Mouse (Mus musculus): ENCODE measurements around the gene A030005K14Rik.

The A030005K14Rik gene

DNA sequence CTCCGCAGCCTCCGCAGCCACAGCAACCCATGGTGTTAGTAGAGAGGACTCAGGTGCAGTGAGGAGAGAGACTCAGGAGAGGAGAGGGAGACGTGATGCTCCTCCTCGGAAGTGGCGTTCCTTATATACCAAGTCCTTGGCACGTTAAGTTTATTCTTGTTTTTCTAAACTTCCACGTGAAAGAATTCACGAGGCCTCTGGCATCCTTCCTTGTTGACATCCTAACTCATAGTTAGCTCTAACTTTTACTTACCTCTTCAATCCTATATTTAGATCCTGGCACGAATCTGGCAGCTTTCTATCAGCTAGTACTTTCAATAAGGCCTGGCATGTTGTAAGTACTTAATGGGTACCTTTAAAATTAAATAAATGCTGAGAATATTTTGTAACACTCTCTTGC, at the start of gene A030005K14Rik:
A030005K14Rik (minus strand) TSS at position 101 of the 400 bp plus-strand sequence.
- no peak for DNase-seq (ENCODE audit: low spot score in 2 of 2)

DNA sequence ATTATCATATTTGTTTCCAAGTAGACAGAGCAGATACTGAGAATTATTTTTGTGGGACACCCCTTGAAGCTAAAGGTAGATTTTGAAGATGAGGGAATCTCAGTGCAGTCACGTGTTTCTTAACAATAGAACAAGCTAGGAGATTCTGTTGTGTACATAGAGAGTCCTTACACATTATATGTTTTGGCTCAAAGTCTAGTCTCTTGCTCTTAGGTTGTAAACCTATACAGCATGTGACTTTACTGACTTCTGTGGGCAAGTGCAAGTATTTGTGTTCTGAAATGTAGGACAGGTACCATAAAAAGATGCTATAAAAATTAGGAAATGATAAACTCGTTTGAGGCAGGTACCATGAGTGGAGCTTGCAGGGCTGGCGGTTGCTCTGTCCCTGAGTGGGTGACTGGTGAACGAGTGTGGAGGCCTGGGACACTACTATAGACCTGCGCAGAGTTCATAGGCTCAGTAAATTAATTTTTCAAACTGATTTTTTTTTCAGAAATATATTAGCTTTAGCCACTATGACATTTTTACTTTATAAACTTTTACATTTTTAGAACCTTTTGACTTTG, 48.3 kb upstream of the A030005K14Rik start:
- no peak for DNase-seq (ENCODE audit: low spot score in 2 of 2)

DNA sequence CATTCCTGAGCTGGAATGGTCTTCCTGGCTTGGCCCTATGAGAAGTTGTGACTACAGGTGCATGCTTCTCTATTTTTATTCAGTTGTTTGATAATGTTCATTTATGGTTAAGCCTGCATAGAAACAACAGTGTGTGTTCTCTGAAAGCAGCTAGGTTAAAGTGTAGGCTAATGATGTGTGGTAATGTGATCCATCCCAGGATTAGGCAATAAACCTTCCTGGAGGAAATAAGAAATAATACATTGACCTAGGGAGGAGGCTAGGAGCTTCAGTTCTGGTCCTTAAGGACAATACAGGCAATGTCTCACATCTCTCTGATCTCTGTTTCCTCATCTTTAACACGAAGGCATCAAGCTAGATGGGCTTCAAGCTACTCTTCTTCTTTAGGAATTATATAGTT, 46.3 kb upstream of the A030005K14Rik start:
- DNase-seq (ENCODE audit: low spot score in 2 of 2): no peak

DNA sequence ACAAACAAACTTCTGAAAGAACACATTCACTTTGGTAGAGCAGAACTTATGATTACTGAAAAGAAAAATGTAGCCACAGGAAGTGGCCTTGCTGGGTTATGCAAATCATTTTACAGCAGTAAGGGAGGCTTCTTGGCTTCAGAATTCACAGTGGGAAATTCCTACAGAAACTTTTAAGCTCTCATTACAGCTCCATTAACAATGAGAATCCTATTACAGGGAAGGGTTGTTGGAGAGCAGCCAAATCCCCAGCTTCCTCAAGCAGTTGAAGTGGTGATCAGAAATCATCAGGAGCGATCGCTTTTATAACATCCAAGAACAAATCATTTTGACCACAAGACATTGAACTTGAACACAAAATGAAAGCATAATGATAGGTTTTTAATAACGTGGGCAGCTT, 42.7 kb upstream of the A030005K14Rik start:
- no peak for DNase-seq (ENCODE audit: low spot score in 2 of 2)

DNA sequence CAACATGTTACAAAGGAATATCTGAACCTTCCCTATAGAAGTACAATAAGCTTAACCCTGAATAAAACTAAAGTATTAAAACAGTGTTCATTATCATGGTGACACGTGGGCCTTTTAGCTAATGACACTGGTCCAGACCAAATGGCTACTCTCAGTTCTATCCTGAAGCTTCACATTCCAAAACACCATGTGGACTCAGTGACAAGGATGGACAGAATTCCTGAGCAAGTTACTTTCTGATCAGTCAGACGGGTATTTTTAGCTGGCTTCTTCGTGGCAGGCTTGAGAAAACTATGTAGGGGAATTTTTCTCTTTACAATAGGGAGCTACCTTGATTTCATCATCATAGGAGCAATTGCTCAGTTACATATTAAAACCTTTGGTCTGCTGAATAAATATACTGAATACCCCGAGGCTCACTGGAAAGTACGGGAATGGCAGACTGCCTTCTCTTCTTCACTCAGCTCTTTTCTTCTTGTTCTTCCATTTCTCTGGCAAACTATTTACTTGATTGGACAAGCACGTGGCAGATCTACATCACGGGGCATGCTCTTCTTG, 40.5 kb upstream of the A030005K14Rik start:
- no peak for DNase-seq (ENCODE audit: low spot score in 2 of 2)

DNA sequence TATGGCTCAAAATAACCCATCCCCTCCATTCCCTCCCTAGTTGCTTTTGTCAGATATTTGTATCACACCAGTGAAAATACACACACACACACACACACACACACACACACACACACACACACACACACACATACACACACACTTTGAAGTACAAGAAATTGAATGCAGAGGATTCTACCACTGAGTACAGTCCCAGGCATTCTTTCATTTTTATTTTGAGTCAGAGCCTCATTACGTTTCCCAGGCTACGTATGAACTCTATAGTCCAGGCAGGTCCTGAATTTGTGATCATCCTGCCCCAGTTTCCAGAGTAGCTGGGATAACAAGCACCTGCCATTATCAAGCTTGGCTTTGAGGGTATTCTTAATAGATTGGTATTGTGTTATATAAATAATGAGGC, 40.0 kb upstream of the A030005K14Rik start:
- no peak for DNase-seq (ENCODE audit: low spot score in 2 of 2)

DNA sequence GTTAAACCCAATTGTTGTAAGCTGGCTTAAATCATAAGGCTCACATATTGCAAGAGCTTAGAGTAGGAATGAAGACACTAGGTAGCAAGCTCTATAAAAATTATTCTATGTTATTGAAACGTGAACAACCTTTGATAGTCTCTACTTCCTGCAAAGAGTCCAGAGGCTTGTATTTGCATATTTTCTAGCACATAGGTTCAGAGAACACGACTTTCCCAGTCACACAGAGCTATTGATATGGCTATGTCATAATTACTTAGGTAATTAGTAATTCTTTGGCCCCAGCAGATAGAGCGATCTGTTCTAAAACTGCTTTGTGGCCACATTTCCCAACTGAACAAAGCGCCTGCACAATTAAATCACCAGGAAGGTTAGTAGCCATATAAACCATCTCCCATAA, 37.8 kb upstream of the A030005K14Rik start:
- DNase-seq (ENCODE audit: low spot score in 2 of 2): no peak

DNA sequence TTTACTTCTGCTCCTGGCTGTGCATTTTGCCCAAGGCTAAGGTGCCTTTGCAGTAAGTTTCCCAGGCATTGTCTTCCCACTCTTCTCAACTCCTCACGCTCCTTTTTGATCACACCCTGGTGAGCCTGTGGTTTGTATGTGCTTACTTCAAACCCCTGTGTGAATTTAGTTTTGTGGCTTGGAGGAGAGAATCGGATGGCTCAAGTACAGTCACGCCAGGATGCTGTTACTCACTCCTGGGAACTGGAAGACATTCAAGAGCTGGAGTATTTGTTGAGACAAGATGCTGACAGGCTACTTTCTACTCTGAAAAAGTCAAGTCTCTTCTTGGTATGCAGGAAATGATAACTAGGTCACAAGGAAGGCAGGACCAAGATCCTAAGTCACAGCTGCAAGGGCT, 32.1 kb upstream of the A030005K14Rik start:
- no peak for DNase-seq (ENCODE audit: low spot score in 2 of 2)

DNA sequence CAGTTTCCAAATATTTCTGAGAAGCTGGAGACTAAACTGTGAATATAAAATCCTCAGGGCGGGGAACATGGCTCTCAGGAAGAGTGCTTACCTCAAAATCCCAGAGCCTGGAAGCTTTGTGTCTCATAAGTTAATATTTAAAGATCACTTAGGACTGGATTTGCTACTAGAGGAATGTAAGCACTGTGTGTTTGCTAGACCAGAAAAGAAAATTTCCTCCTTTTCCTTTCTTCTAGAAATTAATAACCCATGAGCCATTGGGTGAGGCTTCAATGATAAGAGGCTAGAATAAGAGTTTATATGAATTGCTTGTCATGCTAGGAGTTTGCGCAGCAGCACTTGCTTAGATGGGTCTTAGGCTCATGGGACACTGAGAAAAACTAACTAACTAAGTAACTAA, 25.6 kb upstream of the A030005K14Rik start:
- DNase-seq (ENCODE audit: low spot score in 2 of 2): no peak

DNA sequence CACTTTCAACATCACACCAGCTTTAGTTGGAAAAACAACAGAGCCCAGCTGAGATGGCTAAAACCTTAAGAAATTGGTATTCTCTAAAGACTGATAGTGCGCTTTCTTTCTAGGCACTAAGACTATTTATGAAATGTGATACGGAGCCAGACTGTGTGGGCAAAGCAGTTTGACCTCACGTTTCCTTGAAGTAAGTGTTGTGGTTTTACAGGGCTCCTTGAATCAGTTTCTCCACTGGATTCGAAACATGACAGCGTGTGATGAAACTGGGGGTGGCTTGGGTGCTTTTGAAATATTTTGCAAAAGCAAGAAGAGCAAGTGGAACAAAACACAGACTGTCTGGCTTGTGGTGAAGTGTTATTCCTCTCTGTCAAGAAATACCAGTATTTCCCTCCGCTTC, 17.8 kb upstream of the A030005K14Rik start:
- no peak for DNase-seq (ENCODE audit: low spot score in 2 of 2)

DNA sequence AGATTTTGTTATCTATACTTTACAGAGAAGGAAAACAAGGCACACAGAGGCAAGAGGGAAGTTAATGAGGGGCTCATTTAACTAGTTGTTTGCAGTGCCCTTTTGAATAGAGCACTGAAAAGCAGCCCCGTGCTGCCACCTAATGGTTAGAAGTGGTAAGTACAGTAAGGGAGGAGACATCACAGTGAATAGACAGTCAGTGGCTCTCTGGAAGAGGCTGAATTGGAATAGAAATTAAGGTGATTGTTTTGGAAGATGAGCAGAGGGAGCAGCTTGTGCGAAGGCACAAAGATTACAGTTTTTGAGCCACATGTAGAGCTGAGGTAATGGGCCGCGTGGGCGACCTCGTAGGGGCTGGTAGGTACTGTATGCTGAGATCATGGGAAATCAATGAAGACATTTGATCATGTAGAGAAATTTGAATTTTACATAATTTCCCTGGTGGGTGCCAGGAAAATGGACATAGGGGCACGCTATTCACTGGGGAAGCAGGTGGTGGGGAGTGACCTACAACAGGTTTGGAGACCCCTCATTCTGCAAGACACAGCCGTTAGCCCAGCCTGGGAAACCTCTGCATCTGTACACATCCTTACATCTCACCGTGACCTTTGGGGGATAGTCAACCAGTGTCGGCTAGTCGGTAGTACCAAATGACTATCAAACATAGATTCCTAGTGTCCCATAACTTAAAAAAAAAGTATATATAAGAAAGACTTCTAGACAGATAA, 17.2 kb upstream of the A030005K14Rik start:
- DNase-seq (ENCODE audit: low spot score in 2 of 2): peak in 1 of 2 experiments; percentile 22

DNA sequence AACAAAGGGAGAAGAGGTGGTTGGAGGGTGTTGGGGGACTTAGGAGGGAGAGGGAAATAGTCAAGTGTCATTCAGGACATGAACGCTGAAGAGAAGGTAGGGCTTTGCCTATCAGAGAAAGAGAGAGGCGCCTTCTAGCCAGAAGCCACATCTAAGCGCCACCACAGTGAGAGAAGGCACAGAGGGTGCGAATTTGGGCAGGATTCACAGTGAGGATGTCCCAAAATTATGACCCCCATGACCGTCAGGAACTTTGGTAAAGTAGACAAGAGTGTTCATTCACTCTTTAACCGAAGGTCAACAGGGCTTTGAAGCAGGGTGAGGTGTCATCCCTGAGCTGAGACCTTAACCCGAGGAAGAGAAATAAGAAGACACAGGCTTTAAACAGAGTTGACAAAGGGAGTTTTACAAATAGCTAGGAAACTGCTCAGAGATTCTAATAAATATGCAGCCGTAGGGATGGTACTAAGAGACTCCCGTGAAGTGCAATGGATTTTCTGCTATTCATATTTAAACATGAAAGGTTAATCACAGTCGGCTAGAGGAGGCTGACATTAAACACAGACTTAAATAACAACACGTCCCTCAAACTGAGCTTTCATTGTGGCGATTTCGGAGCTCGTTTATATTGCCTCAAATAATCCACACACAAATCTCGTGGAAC, 16.5 kb upstream of the A030005K14Rik start:
- DNase-seq (ENCODE audit: low spot score in 2 of 2): no peak

DNA sequence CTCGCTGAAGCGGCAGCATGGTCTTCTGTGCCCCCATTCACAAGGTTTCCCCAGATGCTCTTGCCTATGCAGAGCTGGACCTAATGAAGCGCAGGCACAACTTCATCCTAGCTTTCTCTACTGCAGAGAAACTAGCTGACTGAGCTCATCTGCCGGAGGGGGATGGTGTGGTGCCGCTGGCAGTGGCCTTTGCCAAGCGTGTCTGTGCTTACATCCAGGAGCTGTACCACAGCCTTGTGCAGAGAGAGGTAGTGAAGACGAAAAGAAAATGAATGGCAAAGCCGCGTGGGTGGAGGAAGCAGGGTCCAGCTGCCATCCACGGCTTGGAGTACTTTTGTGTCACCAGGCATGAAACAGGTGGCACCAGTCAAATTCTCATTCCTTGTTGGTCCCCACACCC, 8.0 kb upstream of the A030005K14Rik start:
- no peak for DNase-seq (ENCODE audit: low spot score in 2 of 2)

DNA sequence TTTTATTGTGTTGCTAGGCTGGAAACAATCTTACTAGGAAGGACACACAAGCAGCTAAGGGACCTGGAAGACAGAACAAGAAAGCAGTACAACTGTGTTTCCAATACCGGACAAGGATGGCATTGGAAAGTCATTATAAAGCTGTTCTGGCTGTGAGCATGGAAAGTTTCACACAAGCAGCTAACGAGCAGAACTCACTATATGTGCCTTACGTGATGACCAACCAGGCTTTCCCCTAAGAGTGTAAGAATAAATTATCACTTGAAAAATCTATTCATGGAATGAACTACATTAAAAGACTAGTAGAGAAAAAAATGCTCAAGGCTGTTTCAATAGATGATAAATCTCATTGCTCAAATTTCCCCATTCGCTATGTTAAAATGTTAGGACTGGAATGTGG, 7.4 kb upstream of the A030005K14Rik start:
- no peak for DNase-seq (ENCODE audit: low spot score in 2 of 2)

DNA sequence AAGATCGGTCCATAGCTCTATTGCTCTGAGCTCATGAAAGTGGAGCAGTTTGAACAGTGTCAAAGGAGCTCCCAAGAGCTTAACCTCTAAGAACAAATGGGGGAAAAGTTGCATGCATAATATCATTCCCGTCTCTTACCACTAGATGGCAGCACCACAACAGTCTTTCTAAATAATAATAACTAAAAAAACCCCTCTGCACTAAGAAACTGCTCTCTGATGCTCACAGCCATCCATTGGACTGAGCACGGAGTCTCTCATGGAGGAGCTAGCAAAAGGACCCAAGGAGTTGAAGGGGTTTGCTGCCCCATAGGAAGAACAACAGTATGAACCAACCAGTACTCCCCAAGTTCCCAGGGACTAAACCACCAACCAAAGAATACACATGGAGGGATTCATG, 5.7 kb upstream of the A030005K14Rik start:
- no peak for DNase-seq (ENCODE audit: low spot score in 2 of 2)

DNA sequence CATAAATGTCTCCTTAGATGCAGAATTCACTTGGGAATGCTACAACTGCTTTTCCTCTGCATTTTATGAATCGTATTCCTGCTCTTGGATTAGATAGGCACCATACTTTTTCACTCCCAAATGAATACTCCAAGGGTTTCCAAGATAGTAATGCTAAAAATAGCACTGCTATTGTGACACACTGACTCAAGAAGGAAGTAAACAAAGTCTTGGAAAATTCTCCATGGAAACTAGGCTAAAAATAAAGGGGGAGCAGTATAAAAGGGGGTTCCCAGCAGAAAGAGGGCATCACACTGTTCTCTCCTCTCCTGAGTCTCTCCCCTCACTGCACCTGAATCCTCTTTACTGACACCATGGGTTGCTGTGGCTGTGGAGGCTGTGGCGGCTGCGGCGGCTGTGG, 1.5 kb upstream of the A030005K14Rik start, which contains the start of gene Krtap28-13:
Krtap28-13 (plus strand) TSS at position 288 of the 400 bp plus-strand sequence.
- no peak for DNase-seq (ENCODE audit: low spot score in 2 of 2)

DNA sequence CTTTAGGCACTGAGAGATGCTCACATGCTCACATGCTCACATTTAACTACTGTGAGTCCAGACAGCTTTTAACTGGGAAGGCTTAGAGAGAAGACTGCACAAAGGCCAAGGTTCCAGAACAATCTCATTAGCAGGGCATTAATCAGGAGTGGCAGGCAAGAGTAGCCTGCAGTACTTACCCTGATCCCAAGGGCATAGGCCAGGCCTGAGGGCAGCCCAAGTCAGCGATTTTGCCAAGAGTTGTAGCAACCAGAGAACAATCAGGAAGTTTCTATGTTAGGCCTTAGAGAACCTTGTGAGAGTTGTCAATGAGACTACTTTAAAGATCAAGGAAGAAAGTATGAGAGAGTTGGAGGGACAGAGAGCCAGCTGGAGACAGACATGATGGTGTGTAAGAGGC, 697 bp downstream of the A030005K14Rik start:
- DNase-seq (ENCODE audit: low spot score in 2 of 2): no peak

DNA sequence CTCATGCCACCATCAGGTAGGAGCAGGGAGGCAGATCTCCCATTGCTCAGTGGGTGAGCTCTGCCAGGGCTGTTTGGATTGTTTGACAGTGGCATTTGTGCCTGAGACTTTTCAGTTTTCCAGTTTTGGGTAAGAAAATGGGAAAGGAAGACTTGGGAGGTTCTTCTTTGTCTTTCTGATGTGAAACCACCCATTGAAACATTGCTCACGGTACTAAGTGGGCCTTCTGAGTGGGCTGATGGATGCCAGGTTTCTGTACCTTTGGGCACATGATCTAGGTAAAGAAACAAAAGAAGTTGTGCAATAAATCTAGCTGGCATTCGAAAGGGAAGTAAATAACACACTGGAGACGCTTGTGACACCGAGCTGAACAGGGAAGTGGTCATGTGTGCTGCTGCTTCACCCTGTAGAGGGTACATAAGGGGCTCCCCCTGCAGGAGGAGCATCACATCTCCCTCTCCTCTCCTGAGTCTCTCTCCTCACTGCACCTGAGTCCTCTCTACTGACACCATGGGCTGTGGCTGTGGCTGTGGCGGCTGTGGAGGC, 14.2 kb downstream of the A030005K14Rik start, which contains the start of gene Gm47969:
Gm47969 (plus strand) TSS at position 51 of the 546 bp plus-strand sequence.
- no peak for DNase-seq (ENCODE audit: low spot score in 2 of 2)

DNA sequence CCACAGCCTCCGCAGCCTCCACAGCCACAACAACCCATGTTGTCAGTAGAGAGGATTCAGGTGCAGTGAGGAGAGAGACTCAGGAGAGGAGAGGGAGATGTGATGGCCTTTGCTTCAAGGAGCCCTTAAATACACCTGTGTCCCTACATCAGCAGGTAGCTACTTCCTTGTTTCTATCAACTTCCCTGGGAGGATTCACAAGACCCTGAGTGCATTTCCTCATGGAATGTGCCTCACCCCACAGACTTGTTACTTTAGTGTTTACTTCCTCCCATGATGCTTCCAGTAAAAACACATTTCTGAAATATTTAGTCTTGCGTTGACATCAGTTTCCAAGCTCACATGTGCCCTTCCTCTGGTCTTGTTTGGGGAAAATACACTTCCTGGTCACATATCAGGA, 16.8 kb downstream of the A030005K14Rik start, which contains the start of gene Krtap28-10:
Krtap28-10 (minus strand) TSS at position 101 of the 400 bp plus-strand sequence.
- no peak for DNase-seq (ENCODE audit: low spot score in 2 of 2)

DNA sequence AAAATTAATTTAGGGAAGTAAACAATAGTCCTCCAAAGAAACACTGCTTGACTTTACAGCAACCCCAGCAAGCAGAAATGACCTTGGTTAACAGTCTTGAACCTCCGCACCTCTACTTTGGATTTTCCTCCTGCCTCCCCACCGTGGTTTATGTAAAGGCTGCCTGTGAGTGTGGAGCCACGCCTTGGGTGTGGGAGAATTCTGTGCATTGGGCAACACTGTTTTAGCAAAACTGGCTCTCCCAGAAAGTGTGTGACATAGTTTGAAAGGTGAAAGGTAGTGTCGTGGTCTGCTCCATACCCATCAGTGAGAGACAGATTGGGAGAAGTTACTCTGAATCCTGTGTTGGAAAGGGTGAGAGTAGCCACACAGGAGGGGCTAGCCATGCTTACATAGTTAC, 20.1 kb downstream of the A030005K14Rik start:
- DNase-seq (ENCODE audit: low spot score in 2 of 2): no peak

DNA sequence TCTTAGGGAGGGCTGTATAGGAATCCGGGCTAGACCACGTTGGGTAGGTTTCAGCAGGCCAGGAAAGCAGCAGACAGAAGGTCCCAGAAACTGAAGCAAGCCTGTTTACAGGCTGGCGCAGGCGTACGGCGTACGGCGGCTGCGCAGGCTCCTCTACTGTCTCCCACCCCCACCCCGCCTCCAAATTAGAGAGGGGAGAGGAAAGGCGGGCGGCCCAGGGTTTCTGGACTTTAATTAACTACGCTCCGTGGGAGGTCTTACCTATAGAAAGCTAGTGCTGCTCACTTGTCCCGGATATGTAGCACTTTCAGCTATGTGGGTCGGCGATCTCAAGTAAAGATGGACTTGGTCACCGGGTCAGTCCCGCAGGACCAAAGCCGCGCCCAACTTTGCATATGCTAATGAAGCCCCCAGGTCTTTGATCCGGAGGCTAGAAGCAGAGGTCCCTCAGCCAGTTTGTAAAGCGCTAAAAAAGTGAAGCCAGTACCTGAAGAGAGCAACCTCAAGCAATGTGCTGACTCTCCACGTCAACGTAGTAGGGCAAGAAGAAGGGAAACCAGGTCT, 21.0 kb downstream of the A030005K14Rik start, which contains the start of gene Slc19a3:
Slc19a3 (minus strand) TSS at position 340 of the 564 bp plus-strand sequence.
- peak in 1 of 2 experiments; percentile 8 for DNase-seq (ENCODE audit: low spot score in 2 of 2)
